In the genomic region with DNA sequence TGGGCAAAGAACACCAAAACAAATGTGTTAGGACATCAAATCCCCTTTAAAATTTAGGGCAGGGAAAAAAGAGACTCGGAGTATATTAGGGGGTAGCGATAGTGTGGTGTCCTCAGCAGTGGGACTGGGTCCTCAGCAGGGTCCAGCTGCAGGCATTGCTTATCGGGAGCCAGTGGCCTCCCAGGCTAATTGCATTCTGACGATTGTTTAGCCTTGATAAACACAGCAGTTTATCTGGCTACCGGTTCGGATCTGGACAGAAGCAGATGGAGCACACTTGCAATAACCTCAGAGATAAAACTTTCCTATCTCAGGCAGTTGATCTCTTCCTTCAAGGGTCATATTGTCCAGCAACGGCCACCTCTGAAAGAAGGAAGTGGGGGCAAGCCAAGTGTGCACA, we compare ENCODE assay signal across 17 mouse cellular contexts.
DNase-seq lines count a peak whose midpoint lies in the region; ATAC-seq and TF ChIP-seq lines count a peak whose summit lies in the region.
"Had no signal": no experiment of that assay in that cellular context is flagged by ENCODE, and none has a peak within 500 bp of the region (broad histone marks: within the 10 kb centered on the region; RNA-seq: fewer than 3 reads in every experiment).

No protein-coding gene starts in this region.

- no peak for DNase-seq in heart, postnatal 25 days (ENCODE audit: low spot score)
- DNase-seq in spleen, adult 2 months (ENCODE audit: low read depth in 1 of 2, low spot score in 2 of 2), result no peak
- DNase-seq in spleen, postnatal 4 days (ENCODE audit: low spot score in 2 of 2), result no peak
- DNase-seq in frontal cortex, adult 2 months (ENCODE audit: extremely low spot score in 1 of 2, low spot score in 1 of 2), result no peak
- DNase-seq: cerebellum, adult 9-11 months; kidney, adult 11 months; kidney, postnatal 14 days; retina, postnatal 1 day; thymus, postnatal 4 days had no signal

- peaks cover 15% of the 10 kb centered on the region for H3K4me1 ChIP-seq in heart, embryonic 11.5 days (ENCODE audit: control insufficient read depth, insufficient read depth, low read length)
- H3K4me1 ChIP-seq in spleen, adult 2 months (ENCODE audit: control insufficient read depth, insufficient read depth, insufficient read length), result peaks cover 3% of the 10 kb centered on the region; the same call in 1 of the 2 replicates
- peaks cover 6% of the 10 kb centered on the region for H3K4me1 ChIP-seq in liver, embryonic 16.5 days (ENCODE audit: control insufficient read depth, low read depth, low read length)
- H3K4me1 ChIP-seq in hindbrain, embryonic 13.5 days (replicated peaks), result peaks cover 8% of the 10 kb centered on the region

- H3K4me3 ChIP-seq in heart, embryonic 11.5 days (ENCODE audit: low read depth, low read length), result no peak overlapping the region
- H3K4me3 ChIP-seq in spleen, adult 2 months (ENCODE audit: extremely low read depth, insufficient read depth, insufficient read length), result no peak overlapping the region
- no peak overlapping the region for H3K4me3 ChIP-seq in liver, embryonic 16.5 days (ENCODE audit: low read depth, low read length)
- H3K4me3 ChIP-seq in hindbrain, embryonic 13.5 days, result no peak overlapping the region
- H3K4me3 ChIP-seq: forebrain, embryonic 13.5 days; left cerebral cortex, adult 2 months; lung, embryonic 15.5 days; midbrain, embryonic 15.5 days had no signal

- 23% methylated on average over 7 of the region's 7 CpGs for WGBS in heart, embryonic 11.5 days (ENCODE audit: insufficient replicate concordance)
- WGBS in spleen, adult 2 months, result 74% methylated on average over 7 of the region's 7 CpGs
- WGBS in liver, embryonic 16.5 days (ENCODE audit: insufficient replicate concordance), result 16% methylated on average over 7 of the region's 7 CpGs
- 78% methylated on average over 7 of the region's 7 CpGs for WGBS in hindbrain, embryonic 13.5 days

- no peaks in the 10 kb centered on the region for H3K9me3 ChIP-seq in heart, embryonic 11.5 days (replicated peaks; ENCODE audit: control insufficient read depth, low read length)
- H3K9me3 ChIP-seq in liver, embryonic 16.5 days (replicated peaks; ENCODE audit: control insufficient read depth, low read length), result no peaks in the 10 kb centered on the region
- peaks cover 3% of the 10 kb centered on the region; the same call in 1 of the 2 replicates for H3K9me3 ChIP-seq in hindbrain, embryonic 13.5 days
- H3K9me3 ChIP-seq: forebrain, embryonic 13.5 days; lung, embryonic 15.5 days; midbrain, embryonic 15.5 days had no signal

- TF ChIP-seq CTCF in spleen, adult 2 months (IDR thresholded peaks at IDR 0.05; ENCODE audit: extremely low read depth, insufficient read depth, insufficient read length, insufficient replicate concordance), result no peak

- H3K27me3 ChIP-seq in heart, embryonic 11.5 days (ENCODE audit: control insufficient read depth, insufficient read depth, low read length), result no peaks in the 10 kb centered on the region; the same call in 1 of the 2 replicates
- no peaks in the 10 kb centered on the region for H3K27me3 ChIP-seq in spleen, adult 2 months (ENCODE audit: control insufficient read depth, insufficient read depth, low read length)
- H3K27me3 ChIP-seq in liver, embryonic 16.5 days (ENCODE audit: control insufficient read depth, insufficient read depth, low read depth, low read length), result no peaks in the 10 kb centered on the region
- H3K27me3 ChIP-seq in hindbrain, embryonic 13.5 days, result no peaks in the 10 kb centered on the region
- H3K27me3 ChIP-seq: lung, embryonic 15.5 days; midbrain, embryonic 15.5 days had no signal

- ATAC-seq in heart, embryonic 11.5 days (replicated peaks; ENCODE audit: insufficient number of reproducible peaks, low FRiP score, low TSS enrichment), result peak; percentile 46
- peak; percentile 50; the same call in 1 of the 2 replicates for ATAC-seq in liver, embryonic 16.5 days (ENCODE audit: low read depth)
- no peak for ATAC-seq in hindbrain, embryonic 13.5 days (ENCODE audit: low FRiP score)
- ATAC-seq: forebrain, embryonic 13.5 days; hindbrain, embryonic 16.5 days; midbrain, embryonic 15.5 days had no signal

- H3K36me3 ChIP-seq in heart, embryonic 11.5 days (ENCODE audit: control insufficient read depth, insufficient read depth, low read length), result no peaks in the 10 kb centered on the region
- H3K36me3 ChIP-seq in spleen, adult 2 months (ENCODE audit: control insufficient read depth, insufficient read depth, low read length), result no peaks in the 10 kb centered on the region
- H3K36me3 ChIP-seq in liver, embryonic 16.5 days (ENCODE audit: control insufficient read depth, insufficient read depth), result no peaks in the 10 kb centered on the region
- no peaks in the 10 kb centered on the region for H3K36me3 ChIP-seq in hindbrain, embryonic 13.5 days
- H3K36me3 ChIP-seq: lung, embryonic 15.5 days; midbrain, embryonic 15.5 days had no signal

- peak overlapping the region; percentile 78; the same call in 1 of the 2 replicates for H3K27ac ChIP-seq in heart, embryonic 11.5 days (ENCODE audit: low read depth, low read length)
- H3K27ac ChIP-seq in spleen, adult 2 months (ENCODE audit: insufficient read depth, low read length), result peak overlapping the region; percentile 78
- no peak overlapping the region for H3K27ac ChIP-seq in liver, embryonic 16.5 days (ENCODE audit: low read length)
- H3K27ac ChIP-seq in hindbrain, embryonic 13.5 days, result no peak overlapping the region
- H3K27ac ChIP-seq: forebrain, embryonic 13.5 days; left cerebral cortex, adult 2 months; lung, embryonic 15.5 days; midbrain, embryonic 15.5 days had no signal

- intact Hi-C loops in heart, postnatal 25 days (cut with DNase I), result no loop called here

- TF ChIP-seq POLR2A in spleen, adult 2 months (IDR thresholded peaks at IDR 0.05; ENCODE audit: low read depth, low read length), result no peak

- H3K9ac ChIP-seq in heart, embryonic 11.5 days (ENCODE audit: low read depth, low read length), result no peak overlapping the region
- no peak overlapping the region for H3K9ac ChIP-seq in liver, embryonic 16.5 days (ENCODE audit: low read depth, low read length)
- no peak overlapping the region for H3K9ac ChIP-seq in hindbrain, embryonic 13.5 days
- H3K9ac ChIP-seq: forebrain, embryonic 13.5 days; lung, embryonic 15.5 days; midbrain, embryonic 15.5 days had no signal

- no peak overlapping the region for H3K4me2 ChIP-seq in heart, embryonic 11.5 days
- H3K4me2 ChIP-seq in liver, embryonic 16.5 days (ENCODE audit: low read depth, low read length), result no peak overlapping the region
- H3K4me2 ChIP-seq in hindbrain, embryonic 13.5 days, result no peak overlapping the region
- H3K4me2 ChIP-seq: forebrain, embryonic 13.5 days; lung, embryonic 15.5 days; midbrain, embryonic 15.5 days had no signal

Comparison
In these comparisons a context has a peak if more than half of its experiments do, and no peak if none do; other contexts are left out.
1. H3K27ac ChIP-seq: peak in heart, embryonic 11.5 days (single experiment) and spleen, adult 2 months (single experiment); none in liver, embryonic 16.5 days (single experiment) and hindbrain, embryonic 13.5 days (single experiment).